Mouse (Mus musculus) embryonic facial prominence, embryonic 11.5 days (tissue): Measurements from ENCODE around the gene Kcnb1. TPM values are rescaled to one million over a fixed set of nuclear protein-coding genes. Genes with fewer than 3 reads are reported as not detected.

ENCODE experiments used
- polyA plus RNA-seq: library from polyadenylated mRNA; unstranded; fragments of >200 nt; fragmentation: Nextera tagmentation; extraction: Ambion mirVana; gene quantifications from 2 replicates; pipeline ENCODE4 v1.2.1, GENCODE M21; 2014

Kcnb1 gene
- polyA plus RNA-seq, 1 experiment from 2014 or later: 0.39 TPM

Other genes with a start within 250 kb of the Kcnb1 start
- 91.5 and 96.3 TPM in 2 replicates for gene Stau1, start 193.9 kb downstream of the Kcnb1 start, polyA plus RNA-seq
- gene Ddx27, start 175.0 kb downstream of the Kcnb1 start, polyA plus RNA-seq: 41.4 and 42.6 TPM in 2 replicates
- gene Znfx1, start 127.1 kb downstream of the Kcnb1 start, polyA plus RNA-seq: 4.2 and 4.3 TPM in 2 replicates
- gene Ptgis, start 50.4 kb upstream of the Kcnb1 start, polyA plus RNA-seq: 12.9 and 14.5 TPM in 2 replicates
- gene B4galt5, start 159.0 kb upstream of the Kcnb1 start, polyA plus RNA-seq: 16.8 and 17.0 TPM in 2 replicates
- 13.5 and 13.9 TPM in 2 replicates for gene Slc9a8, start 231.6 kb upstream of the Kcnb1 start, polyA plus RNA-seq